Mouse (Mus musculus): ENCODE measurements around the gene Olfr1406. TPM values are rescaled to one million over a fixed set of nuclear protein-coding genes. Genes with fewer than 3 reads are reported as not detected.
"Not testable (repeated sequence)": the region's sequence is repeated elsewhere in the genome, so short reads cannot be mapped to it uniquely, and the experiment has no call there.

The Olfr1406 gene
- not detected in 2 replicates for polyA plus RNA-seq (2012; rRNA removed)

DNA sequence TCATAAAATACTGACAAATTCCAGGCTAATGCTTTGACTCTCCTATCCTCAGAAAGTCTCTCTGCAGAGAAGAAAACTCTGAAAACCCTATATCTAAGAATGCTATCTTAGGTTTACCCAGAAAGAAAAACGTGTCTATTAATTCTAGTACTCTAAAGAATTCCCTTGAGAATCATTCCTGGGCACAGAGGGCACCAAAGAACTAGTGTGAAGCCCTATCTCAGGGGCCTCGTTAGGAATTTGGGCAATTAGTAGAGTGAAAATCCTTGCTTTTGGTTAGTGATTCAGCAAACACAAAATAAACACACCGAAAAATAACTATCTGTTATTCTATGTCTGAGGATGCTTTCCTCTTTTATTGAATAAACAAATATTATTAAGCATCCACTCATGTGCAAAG, at the start of gene Olfr1406:
Gene Olfr1406 (minus strand): TSS at position 101 of the 400 bp plus-strand sequence.
- DNase-seq (ENCODE audit: extremely low spot score in 1 of 2, low spot score in 1 of 2): no peak

GRCm38 (mm10) chr1:173237004-173237403, 46.6 kb upstream of the Olfr1406 start:
- DNase-seq (ENCODE audit: extremely low spot score in 1 of 2, low spot score in 1 of 2): not testable (repeated sequence)

- DNase-seq (ENCODE audit: extremely low spot score in 1 of 2, low spot score in 1 of 2): no peak
Measured at GRCm38 (mm10) chr1:173227081-173227480, 36.6 kb upstream of the Olfr1406 start, which contains the start of gene Fcer1a. Fcer1a (minus strand) TSS chr1:173227214.

GRCm38 (mm10) chr1:173216481-173216880, 26.0 kb upstream of the Olfr1406 start:
- no peak for DNase-seq (ENCODE audit: extremely low spot score in 1 of 2, low spot score in 1 of 2)

- no peak for DNase-seq (ENCODE audit: extremely low spot score in 1 of 2, low spot score in 1 of 2)
Measured at GRCm38 (mm10) chr1:173212092-173212491, 21.7 kb upstream of the Olfr1406 start, which contains the start of gene Olfr1404. Olfr1404 (plus strand) TSS chr1:173212392.

DNA sequence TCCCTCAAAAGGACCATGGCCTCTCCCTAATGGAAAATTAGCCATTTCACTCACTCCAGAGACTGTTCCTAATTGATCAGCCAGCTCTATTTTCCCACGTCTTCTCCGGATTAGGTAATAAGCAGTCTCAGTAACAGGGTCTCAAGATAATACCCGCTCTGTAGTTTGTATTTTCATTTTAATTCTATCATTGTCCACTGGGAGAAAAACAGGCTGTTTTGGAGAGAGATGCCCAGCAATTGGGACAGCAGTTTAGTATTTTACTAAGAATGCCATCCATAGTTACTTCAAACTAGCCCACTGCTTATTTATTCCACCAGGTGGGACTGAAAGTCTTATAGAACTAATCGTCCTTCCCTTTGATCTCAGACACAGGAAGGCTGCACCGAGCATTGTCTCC, 7.1 kb upstream of the Olfr1406 start, which contains the start of gene Olfr218:
Gene Olfr218 (plus strand): TSS at position 301 of the 400 bp plus-strand sequence.
- DNase-seq (ENCODE audit: extremely low spot score in 1 of 2, low spot score in 1 of 2): no peak

DNA sequence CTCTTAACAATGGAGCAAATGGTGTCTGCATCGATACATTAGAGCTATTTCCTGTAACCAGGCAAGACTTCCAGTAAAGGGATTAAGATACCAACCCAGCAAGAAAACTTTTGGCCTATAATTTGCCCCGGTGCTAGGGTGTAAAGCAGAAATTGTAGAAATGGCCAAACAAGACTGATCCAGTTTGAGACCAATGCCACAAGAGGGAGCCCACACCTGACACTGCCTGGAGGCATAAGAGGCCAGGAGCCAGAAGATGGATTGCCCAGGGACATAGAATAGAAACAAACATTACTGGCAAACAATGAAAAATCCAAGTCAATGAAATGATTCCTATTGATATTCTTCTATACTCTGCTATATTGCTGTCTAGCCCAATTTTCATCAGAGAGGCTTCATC, 5.9 kb upstream of the Olfr1406 start:
- no peak for DNase-seq (ENCODE audit: extremely low spot score in 1 of 2, low spot score in 1 of 2)

DNA sequence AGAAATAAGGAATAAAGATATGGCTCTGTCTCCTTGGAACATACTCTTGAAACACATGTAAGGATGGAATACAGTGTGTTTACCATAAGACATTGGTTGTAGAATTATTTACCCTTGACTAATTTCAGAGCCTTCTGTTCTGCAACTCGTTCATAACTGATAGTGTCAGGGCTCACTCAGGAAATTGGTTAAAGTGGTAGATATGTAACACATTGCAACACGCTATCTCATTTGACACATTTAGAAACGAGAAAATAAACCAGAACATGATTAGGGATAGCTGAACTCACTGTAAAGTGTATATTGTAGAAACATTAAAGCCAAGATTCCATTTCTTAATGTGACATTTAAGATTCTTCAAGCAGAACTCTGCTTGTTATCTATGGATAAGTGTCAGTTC, 1.6 kb upstream of the Olfr1406 start:
- DNase-seq (ENCODE audit: extremely low spot score in 1 of 2, low spot score in 1 of 2): no peak

DNA sequence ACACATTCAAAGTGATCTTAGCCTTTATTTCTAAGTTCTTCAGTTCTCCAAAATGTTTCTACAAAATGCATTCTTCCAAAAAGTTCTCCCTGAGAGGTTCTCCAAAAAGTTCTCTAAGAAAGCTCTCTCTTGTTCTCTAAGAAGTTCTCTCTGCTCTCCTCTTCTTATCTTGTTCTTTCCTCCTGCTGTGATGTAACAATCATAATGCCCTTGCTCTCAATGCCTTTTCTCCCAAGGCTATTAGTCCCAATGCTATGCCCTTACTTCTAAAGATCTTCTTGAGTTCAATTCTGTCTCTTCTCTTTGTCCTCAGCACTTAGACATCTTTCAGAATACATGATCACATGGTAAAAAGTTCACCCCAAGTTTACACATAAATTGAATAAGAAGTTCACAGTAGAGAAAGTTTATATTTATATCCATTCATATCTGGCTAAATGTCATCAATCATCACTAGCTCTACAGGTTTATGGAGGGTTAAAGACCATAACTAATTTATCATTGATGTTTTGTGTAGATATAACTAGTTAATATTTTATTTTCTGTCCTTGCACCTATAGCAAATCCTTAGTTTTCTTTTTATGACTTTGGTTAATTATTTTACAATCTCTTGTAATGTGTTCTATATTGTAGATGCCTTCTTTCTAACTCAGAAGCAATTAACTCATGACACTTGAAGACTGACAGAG, 16.1 kb downstream of the Olfr1406 start:
- no peak for DNase-seq (ENCODE audit: extremely low spot score in 1 of 2, low spot score in 1 of 2)

DNA sequence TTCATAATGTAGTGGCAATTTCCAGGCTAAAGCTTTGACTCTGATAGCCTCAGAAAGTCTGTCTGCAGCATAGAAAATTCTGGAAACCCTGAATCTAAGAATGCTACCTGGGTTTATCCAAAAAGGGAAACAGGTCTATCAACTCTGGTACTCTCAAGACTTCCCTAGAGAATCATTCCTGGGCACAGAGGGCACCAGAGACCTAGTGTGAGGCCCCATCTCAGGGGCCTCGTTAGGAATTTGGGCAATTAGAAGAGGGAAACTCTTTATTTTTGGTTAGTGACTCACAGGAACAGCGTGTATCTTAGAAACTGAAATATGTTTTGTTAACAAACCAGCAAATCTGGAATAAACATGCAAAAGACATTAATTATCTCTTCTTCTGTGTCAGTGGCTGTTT, 53.2 kb downstream of the Olfr1406 start, which contains the start of gene Olfr1408:
Gene Olfr1408 (minus strand): TSS at position 101 of the 400 bp plus-strand sequence.
- no peak for DNase-seq (ENCODE audit: extremely low spot score in 1 of 2, low spot score in 1 of 2)

Other genes starting within 250 kb of the Olfr1406 start
- gene Olfr16, start 240.2 kb downstream of the Olfr1406 start, polyA plus RNA-seq (2012; rRNA removed): not detected in 2 replicates
- gene Olfr1408, start 53.3 kb downstream of the Olfr1406 start, polyA plus RNA-seq (2012; rRNA removed): not detected in 2 replicates
- not detected in 2 replicates for gene Olfr218, start 7.2 kb upstream of the Olfr1406 start, polyA plus RNA-seq (2012; rRNA removed)
- gene Olfr1404, start 21.8 kb upstream of the Olfr1406 start, polyA plus RNA-seq (2012; rRNA removed): not detected in 2 replicates
- gene Fcer1a, start 36.6 kb upstream of the Olfr1406 start, polyA plus RNA-seq (2012; rRNA removed): 0.11 TPM in 1 of 2 replicates, not detected in the other
- 0.04 TPM in 1 of 2 replicates, not detected in the other for gene Olfr418, start 75.4 kb upstream of the Olfr1406 start, polyA plus RNA-seq (2012; rRNA removed)
- gene Mptx2, start 87.1 kb upstream of the Olfr1406 start, polyA plus RNA-seq (2012; rRNA removed): 0.19 TPM in 1 of 2 replicates, not detected in the other
- gene Ackr1, start 143.1 kb upstream of the Olfr1406 start, polyA plus RNA-seq (2012; rRNA removed): 115 and 129 TPM in 2 replicates
- 2.3 and 3.4 TPM in 2 replicates for gene Aim2, start 160.2 kb upstream of the Olfr1406 start, polyA plus RNA-seq (2012; rRNA removed)
- 360 and 371 TPM in 2 replicates for gene Cadm3, start 177.1 kb upstream of the Olfr1406 start, polyA plus RNA-seq (2012; rRNA removed)

Measured in frontal cortex, adult 2 months (tissue).